Mouse (Mus musculus) urinary bladder, postnatal 14 days (tissue): ENCODE measurements around the gene Fads3.
A peak's percentile ranks its signal among the peaks of the same experiment; 100 is the strongest.

Experiments used
- DNase-seq: peaks from one replicate; pipeline ENCODE4 v3.0.0; 2021; ENCODE audit warnings: low spot score

The Fads3 gene

DNA sequence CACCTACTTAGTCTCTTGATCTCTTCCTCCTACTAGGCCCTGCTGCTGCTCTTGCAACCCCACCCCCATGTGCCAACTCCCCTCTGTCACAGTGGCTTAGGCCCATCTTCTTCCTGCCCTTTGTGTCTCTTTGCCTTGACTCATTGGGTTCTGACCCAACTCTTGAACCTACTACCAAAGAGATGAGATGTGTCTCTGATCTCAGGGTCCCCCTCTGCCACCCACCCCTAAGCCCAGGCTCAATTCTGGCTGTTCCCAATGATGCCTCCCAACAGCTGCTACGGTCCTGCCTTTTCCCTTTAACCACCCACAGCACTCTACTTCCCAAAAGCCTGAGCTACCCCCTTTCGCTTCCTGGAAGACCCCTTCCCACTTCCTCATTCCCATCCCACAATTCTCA, 19.4 kb upstream of the Fads3 start:
- DNase-seq = no peak

- peak; percentile 41 for DNase-seq
Measured at GRCm38 (mm10) chr19:10022414-10023303, 18.7 kb upstream of the Fads3 start.

DNA sequence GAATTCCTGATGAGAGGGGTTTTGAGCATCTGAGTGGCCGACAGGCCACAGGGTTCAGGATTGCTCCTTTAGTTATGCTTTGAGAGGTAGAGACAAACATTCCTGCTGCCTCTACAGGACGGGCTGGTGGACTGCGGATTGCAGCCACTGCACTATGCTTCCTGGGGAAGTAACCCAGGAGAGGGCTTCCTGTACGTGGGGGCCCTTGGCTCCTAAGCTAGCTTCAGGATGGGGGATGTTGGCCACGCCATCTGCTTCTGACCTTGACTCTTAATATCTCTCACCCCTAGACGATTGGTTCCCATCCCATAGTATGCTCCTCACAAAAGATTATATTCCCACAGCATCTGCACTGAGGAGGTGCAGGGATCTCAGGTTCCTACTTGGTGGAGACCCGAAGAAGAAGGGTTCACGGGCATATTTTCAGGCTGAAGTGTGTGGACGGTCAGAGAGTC, 18.0 kb upstream of the Fads3 start:
- DNase-seq = no peak

- DNase-seq = peak; percentile 51
Measured at GRCm38 (mm10) chr19:10025169-10025875, 16.0 kb upstream of the Fads3 start.

DNA sequence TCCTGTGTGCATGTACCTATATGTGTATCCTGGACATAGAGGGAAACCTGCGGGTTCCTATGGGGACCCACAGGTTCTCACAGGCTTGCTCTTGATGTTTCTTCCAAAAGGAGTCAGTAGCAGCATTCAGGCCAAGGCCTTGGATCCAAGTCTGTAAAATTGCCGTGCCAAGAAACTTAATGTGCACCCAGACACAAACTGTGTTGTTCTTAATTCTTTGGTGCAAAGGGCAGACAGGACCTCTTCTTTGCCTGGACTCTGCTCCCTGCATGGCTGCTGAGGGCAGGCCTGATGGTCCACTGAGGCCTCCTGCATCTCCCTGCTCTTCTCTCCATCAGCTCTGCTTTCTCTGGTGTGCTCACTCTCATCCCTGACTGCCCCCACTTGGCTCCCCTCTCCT, 11.6 kb upstream of the Fads3 start:
- no peak for DNase-seq

GRCm38 (mm10) chr19:10033211-10033973, 8.0 kb upstream of the Fads3 start:
- DNase-seq = peak; percentile 64

GRCm38 (mm10) chr19:10034356-10034755, 7.0 kb upstream of the Fads3 start:
- DNase-seq = no peak

- DNase-seq = peak; percentile 86
Measured at GRCm38 (mm10) chr19:10034785-10035447, 6.5 kb upstream of the Fads3 start.

- no peak for DNase-seq
Measured at GRCm38 (mm10) chr19:10037534-10037933, 3.8 kb upstream of the Fads3 start.

- no peak for DNase-seq
Measured at GRCm38 (mm10) chr19:10038364-10038763, 3.0 kb upstream of the Fads3 start.

- DNase-seq = no peak
Measured at GRCm38 (mm10) chr19:10038910-10039309, 2.5 kb upstream of the Fads3 start.

DNA sequence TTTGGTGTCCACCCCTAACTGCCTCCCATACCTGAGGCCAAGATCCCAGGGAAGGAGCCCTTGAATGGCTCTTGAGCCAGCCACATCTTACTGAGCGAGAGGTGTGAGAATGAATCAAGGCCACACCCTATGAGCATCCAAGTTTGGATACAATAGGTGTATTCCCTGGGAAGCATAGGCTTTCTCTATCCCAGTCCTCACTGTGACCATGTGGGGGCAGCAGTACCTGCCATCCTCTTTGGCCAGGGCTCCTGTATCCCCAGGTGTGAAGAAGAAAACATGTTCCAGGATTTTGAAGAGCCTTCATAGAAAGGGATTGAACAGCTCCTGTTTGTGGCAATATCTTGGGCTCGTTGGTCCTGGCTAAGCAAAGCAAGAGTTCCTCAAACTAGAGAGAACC, 1.8 kb upstream of the Fads3 start:
- no peak for DNase-seq

- DNase-seq = no peak
Measured at GRCm38 (mm10) chr19:10040866-10041387, 442 bp upstream of the Fads3 start.

GRCm38 (mm10) chr19:10042232-10042631, 863 bp downstream of the Fads3 start:
- no peak for DNase-seq

DNA sequence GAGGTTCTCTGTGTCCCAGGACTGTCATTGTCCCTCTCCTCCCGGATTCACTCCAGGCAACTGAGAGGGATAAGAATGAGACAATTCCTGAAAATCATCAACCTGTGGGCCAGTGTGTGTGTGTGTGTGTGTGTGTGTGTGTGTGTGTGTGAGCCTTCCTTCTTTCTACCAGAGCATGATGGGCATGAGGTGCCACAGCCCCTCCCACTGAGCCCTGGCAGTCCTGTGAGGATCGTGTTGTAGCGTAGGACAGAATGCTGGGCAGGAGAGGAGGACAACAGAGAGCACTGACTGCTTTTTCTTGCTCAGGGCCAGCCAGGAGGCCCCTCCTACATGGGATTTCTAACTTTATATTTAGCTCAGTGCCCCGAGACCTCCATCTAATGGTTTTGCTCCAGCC, 1.4 kb downstream of the Fads3 start:
- no peak for DNase-seq

- DNase-seq = peak; percentile 33
Measured at GRCm38 (mm10) chr19:10043643-10044042, 2.3 kb downstream of the Fads3 start.

GRCm38 (mm10) chr19:10045707-10046106, 4.3 kb downstream of the Fads3 start:
- DNase-seq = no peak

DNA sequence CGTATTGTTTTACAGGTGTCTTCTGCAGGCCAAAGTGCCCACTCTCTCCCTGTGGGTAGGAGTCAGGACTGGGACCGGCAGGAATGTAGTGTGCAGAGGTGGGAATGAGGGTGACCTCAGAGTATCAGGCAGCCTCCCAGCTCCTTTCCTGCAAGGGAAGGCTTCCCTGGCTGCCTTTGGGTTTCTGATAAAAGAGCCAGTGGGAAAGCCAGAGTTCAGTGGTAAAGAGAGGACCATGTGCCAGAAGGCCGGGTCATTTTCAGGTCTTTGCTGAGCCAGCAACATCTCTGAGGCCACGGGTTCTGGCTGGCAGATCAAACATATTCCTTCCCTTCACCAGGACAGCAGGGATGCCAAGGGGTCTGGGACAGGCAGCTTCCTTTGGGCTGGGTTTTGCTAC, 5.0 kb downstream of the Fads3 start:
- DNase-seq = no peak

GRCm38 (mm10) chr19:10046983-10047382, 5.6 kb downstream of the Fads3 start:
- no peak for DNase-seq

DNA sequence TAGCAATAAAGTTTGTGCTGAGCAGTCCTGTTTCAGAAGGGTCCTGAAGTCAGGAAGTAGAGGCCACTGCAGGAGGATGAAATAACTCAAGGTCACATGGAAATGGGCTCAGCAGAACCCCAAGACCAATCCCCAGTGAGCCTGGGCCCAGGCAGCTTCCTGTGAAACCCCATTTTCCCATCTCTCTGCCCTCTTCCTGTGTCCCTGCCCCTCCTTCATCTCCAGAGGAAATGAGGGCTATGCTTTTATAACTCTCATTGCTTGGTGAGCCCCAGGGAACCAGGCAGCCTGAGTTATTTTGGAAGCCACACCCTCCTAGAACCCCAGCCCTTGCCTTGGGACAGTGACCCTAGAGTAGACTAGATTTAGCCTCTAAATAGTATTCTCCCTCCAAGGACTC, 8.2 kb downstream of the Fads3 start:
- DNase-seq = no peak

DNA sequence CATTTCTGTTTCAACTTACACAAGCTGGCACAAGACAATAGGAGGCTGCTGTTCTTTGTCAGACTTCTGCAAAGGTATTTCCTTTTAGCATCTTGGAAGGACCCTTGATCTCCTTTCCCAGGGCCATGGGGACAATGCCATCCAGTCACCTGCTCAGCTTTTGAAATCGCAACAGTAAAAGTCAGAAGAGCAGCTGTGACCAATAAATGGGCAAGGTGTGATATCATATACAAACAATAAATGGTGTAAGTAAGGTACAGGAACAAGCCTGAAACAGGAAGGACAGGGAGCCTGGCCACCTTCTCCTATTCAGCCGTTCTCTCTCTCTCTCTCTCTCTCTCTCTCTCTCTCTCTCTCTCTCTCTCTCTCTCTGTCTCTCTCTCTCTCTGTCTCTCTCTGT, 9.1 kb downstream of the Fads3 start:
- DNase-seq = no peak

DNA sequence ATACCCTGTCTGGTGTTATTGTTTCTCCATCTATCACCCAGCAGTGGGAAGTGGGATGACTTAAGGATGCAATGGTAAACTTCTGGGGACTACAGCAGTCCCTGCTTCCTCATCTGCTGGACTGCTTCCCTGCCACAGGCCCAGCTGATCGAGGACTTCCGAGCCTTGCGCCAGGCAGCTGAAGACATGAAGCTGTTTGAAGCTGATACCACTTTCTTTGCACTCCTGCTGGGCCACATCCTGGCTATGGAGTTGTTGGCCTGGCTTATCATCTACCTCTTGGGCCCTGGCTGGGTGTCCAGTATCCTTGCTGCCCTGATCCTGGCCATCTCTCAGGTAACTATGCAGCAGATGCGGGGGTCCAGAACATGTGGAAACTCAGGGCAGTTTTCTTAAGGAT, 11.3 kb downstream of the Fads3 start:
- no peak for DNase-seq
